Mouse (Mus musculus): ENCODE results near the gene Fyb.

Fyb gene

DNA sequence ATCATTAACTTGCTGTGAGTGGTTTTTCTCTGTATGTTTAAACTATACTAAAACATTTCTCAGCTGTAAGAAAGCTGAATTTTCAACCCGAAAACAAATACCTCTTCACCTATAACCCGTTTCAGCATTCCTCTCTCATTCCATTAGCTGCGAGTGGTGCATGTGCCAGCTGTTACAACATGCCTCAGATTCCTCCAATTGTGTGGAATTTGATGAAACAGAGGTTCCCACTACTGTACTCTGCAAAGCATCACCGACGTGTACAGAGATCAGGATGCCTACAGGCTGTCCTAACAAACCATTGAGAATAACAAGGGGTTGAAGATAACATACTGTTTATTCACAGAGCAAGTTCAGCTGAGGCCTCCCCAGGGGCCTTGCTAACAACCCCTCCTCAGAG is 143.4 kb downstream of the Fyb start:
- no peak for DNase-seq

DNA sequence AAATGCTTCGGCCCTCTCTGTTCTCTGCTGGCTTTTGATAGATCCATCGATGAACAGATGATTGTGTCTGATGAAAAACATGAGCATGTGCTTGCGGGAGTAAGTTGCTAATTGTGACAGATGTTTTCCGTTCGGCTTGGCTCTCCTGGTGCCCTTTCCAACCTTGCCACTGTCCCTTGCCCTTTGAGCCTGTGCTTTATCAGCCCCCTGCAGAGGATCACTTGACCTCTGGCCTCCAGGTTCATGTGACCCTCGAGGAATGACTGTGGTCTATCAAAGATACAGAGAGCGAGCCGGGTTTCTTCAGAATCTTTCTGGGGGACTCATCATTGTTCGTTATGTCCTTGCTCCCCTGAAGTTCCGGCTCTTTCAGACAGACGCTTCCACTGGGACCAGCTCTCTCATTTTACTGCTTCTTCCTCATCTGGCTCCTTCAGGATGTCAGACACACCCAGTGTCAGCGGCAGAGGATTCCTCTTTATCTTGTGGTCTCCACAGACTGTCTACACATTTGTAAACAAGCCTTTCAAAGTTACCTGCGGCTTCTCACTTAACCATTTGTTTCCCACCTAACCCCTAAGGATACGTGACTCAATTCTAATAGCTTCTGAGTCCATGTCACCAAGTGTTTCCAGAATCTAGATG is 146.3 kb downstream of the Fyb start:
- DNase-seq, result no peak

DNA sequence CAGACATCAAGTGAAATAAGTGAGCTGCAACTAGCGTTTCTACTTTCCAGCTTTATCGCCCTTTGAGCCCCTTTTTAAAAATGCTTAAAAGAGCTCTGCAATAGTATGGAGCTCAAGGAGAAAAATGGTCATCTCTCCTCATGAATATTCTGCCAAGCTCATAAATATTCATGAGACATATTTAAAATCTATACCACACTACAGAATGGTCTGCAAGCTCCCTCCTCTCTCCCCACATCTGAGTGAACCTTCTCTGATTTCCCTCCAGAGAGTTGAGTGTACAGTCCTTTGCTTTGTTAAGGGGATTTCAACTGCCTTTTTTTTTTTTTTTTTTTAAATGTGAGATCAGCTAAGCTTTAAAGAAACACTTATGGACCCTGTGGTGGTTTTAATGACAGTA is 155.8 kb downstream of the Fyb start:
- no peak for DNase-seq

GRCm38 (mm10) chr15:6702164-6702563 is 179.5 kb downstream of the Fyb start:
- DNase-seq, result no peak

- DNase-seq, result no peak
Observed at GRCm38 (mm10) chr15:6705351-6705901, 182.8 kb downstream of the Fyb start.

DNA sequence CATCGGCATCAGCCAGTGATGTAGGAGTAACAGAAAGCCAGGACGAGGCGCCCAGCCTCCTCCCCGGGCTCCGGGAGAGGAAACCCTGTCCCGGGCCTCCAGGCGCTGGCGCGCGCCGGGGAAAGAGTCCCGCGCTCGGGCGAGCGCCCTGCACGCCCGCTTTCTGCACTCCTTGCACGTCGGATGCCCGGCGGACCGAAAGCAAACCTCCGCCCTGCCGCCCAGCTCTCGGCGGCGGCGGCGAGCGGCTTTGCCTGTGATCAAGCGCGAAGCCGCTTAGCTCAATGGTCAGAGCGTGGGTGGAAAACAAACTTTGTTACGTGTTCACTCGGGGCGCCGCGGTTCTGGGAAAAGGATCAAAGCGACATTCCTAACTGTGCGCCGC is 184.9 kb downstream of the Fyb start:
- peak; percentile 76 for DNase-seq

- no peak for DNase-seq
Observed at GRCm38 (mm10) chr15:6707936-6708525, 185.4 kb downstream of the Fyb start, which contains the start of gene Rictor. TSS of gene Rictor (plus strand) at chr15:6708379.

DNA sequence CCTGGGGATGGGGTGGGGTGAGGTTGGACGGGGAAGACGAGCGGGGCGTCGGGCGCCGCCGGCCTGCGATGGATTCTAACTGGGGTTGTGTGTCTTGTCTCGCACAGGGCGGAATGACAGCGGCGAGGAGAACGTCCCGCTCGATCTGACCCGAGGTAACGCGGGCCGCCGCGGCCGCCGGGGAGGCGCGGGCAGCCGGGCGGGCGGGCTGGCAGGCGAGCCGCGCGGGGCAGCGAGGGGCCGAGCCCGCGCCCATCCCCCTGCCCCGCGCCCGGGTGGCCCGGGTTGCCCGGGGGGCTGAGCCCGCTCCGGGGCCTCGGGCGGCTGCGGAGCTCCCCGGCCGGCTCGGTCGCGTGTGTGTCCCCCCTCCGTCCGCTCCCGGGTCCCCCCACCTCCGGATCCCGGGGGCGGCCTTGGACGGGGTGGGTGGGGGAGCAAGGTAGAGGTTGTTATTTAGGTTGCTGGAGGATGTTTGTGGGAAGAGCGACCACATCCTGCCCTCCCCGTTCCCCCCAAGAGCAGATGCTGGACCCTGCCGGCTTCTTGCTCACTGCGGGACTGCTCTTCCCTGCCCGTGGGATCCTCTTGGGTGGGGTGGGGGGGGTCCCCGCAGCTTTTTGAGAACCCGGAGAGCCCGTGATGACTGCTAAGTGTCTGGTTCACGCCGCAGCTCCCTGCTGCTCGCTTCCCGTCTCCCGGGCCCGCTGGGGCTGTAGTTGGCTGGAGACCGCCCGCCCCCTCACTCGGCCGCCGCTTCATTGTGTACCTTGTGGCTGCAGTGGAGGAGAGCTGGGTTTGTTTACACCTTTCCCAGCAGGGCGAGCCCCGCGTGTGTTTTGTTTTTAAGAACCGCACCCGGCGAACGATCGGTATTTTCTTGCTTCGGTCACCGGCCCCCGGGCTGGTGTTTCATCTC is 186.1 kb downstream of the Fyb start:
- DNase-seq, result peak; percentile 75

DNA sequence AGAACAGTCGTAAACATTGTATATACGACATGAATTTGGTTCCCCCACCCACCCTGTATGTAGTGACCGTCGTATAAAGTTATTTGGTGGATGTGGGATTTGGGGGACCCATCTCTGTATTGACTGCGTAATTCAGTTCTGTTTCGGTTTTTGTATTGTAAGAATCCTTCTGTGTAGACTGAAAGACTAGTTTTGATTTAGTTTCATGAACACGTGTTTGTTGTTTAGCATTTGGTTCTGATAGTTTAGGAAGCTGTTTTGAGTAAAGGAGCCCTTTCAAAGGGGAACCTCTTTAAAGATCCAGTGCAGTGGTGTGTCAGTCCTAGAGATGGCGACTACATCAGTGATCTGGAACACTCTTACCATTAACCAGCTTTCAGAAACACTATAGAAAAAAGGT is 187.0 kb downstream of the Fyb start:
- DNase-seq, result no peak

DNA sequence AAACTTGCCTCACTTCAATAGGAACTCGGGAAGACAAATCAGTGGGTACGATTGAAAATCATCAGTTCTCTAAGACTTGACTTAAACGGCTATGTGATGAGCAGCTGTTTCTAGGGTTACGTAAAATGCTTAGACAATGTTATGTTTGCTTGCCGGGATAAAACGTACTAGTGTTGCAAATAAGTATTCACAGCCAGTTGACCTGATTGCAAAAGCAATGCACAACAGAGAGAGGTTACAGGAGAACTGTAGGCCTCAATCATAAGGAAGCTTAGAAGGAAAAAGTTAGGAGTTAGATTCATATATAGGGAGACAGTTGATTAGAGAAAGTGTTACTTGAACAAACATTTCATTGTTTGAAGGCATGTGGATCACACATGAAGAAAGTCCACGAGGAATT is 187.7 kb downstream of the Fyb start:
- no peak for DNase-seq

DNA sequence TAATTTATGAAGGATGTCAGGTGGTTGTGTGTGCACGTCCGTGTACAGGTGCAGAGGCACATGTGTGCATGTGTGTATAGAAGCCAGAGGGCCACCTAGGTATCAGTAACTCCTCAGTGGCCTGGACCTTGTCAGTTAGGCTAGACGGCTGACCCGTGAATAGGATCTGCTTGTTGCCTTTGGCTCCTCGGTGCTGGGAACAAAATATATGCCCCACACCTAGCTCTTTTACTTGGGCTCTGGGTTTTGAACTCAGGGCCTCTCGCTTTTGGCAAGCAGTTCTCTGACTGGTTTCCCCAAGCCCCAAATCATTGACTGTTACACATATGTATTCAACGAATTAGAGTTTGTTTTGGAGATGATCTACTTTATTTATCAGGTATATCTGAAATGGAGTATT is 188.6 kb downstream of the Fyb start:
- DNase-seq, result no peak
